Mouse (Mus musculus) layer of hippocampus, adult 2 months (tissue): Measurements from ENCODE around the gene Klrb1a. TPM values are rescaled to one million over a fixed set of nuclear protein-coding genes. Genes with fewer than 3 reads are reported as not detected.

Experiments
- DNase-seq, 2 experiments: peaks; one replicate each; pipeline ENCODE4 v3.0.0; 2022; ENCODE audit warnings: low spot score in 2 of 2
- H3K27ac ChIP-seq: fragments of 200-600 bp; 2 replicates; pipeline ENCODE4 v1.8.1; 2022
- H3K4me3 ChIP-seq: fragments of 200-600 bp; 2 replicates; pipeline ENCODE4 v1.8.1; 2022; ENCODE audit warnings: mild to moderate bottlenecking
- CTCF ChIP-seq: fragments of 200-600 bp; conservative IDR thresholded peaks from 2 replicates; pipeline ENCODE4 v1.8.1; 2022; ENCODE audit warnings: antibody characterized with exemption, mild to moderate bottlenecking, moderate library complexity
- total RNA-seq, 2 experiments: library from RNA; stranded (reverse); gene quantifications; 2 replicates each; pipeline ENCODE4 v1.2.3; 2021

Gene Klrb1a
- total RNA-seq, 2 experiments from 2014 or later, result not detected

GRCm38 (mm10) chr6:128587619-128588018 is 35.7 kb downstream of the Klrb1a start:
- H3K27ac ChIP-seq, result no peak overlapping the region
- no peak for DNase-seq
- no peak for TF ChIP-seq CTCF
- H3K4me3 ChIP-seq, result no peak overlapping the region

- TF ChIP-seq CTCF, result no peak
- no peak for DNase-seq
These were observed 37.6 kb downstream of the Klrb1a start for GRCm38 (mm10) chr6:128585642-128586245.

GRCm38 (mm10) chr6:128584070-128584660 is 39.2 kb downstream of the Klrb1a start:
- H3K27ac ChIP-seq, result no peak overlapping the region
- no peak for DNase-seq
- peak; percentile 64 for TF ChIP-seq CTCF

More at GRCm38 (mm10) chr6:128585642-128586245, 37.6 kb downstream of the Klrb1a start:
- H3K4me3 ChIP-seq, result no peak overlapping the region
- H3K27ac ChIP-seq, result no peak overlapping the region

GRCm38 (mm10) chr6:128581508-128581907 is 41.8 kb downstream of the Klrb1a start, which contains the start of gene A2ml1:
A2ml1 (minus strand) TSS chr6:128581608.
- no peak within 1 kb of the TSS for H3K27ac ChIP-seq
- no peak within 1 kb of the TSS for H3K4me3 ChIP-seq
- no peak for TF ChIP-seq CTCF
- no peak for DNase-seq

More at GRCm38 (mm10) chr6:128584070-128584660, 39.2 kb downstream of the Klrb1a start:
- no peak overlapping the region for H3K4me3 ChIP-seq

GRCm38 (mm10) chr6:128577301-128577700 is 46.0 kb downstream of the Klrb1a start:
- no peak for DNase-seq
- TF ChIP-seq CTCF, result no peak
- Histone ChIP-seq H3K27ac (no peak overlapping the region), H3K4me3 (no peak overlapping the region)

GRCm38 (mm10) chr6:128566589-128566988 is 56.7 kb downstream of the Klrb1a start:
- no peak overlapping the region for H3K4me3 ChIP-seq
- no peak for TF ChIP-seq CTCF
- H3K27ac ChIP-seq, result no peak overlapping the region
- no peak for DNase-seq

Other genes with a start within 250 kb of the Klrb1a start
- 1 to 10 TPM; 1.3 to 1.5 TPM for gene Tex52, start 248.1 kb downstream of the Klrb1a start, total RNA-seq
- gene Gm44596, start 248.0 kb downstream of the Klrb1a start, total RNA-seq, result not detected
- 10 to 100 TPM; 18.4 to 20.3 TPM for gene Nrip2, start 224.2 kb downstream of the Klrb1a start, total RNA-seq
- gene Itfg2, start 198.6 kb downstream of the Klrb1a start, total RNA-seq, result 10 to 100 TPM; 23.8 to 28.6 TPM
- gene Fkbp4, start 184.9 kb downstream of the Klrb1a start, total RNA-seq, result 100 to 1,000 TPM; 105 to 115 TPM
- not detected for gene Pzp, start 96.8 kb downstream of the Klrb1a start, total RNA-seq
- gene A2ml1, start 41.9 kb downstream of the Klrb1a start, total RNA-seq, result 10 to 100 TPM in 1 of 2 experiments, 1 to 10 TPM in 1; 9.8 to 10.4 TPM
- gene Clec2h, start 38.9 kb upstream of the Klrb1a start, total RNA-seq, result not detected
- gene Klrb1, start 99.5 kb upstream of the Klrb1a start, total RNA-seq, result not detected
- not detected for gene Klrb1c, start 165.7 kb upstream of the Klrb1a start, total RNA-seq
- gene Gm44511, start 202.8 kb upstream of the Klrb1a start, total RNA-seq, result not detected
- gene Klrb1b, start 202.8 kb upstream of the Klrb1a start, total RNA-seq, result not detected